Comparison of ENCODE assay signal across 28 mouse cellular contexts in the genomic region with DNA sequence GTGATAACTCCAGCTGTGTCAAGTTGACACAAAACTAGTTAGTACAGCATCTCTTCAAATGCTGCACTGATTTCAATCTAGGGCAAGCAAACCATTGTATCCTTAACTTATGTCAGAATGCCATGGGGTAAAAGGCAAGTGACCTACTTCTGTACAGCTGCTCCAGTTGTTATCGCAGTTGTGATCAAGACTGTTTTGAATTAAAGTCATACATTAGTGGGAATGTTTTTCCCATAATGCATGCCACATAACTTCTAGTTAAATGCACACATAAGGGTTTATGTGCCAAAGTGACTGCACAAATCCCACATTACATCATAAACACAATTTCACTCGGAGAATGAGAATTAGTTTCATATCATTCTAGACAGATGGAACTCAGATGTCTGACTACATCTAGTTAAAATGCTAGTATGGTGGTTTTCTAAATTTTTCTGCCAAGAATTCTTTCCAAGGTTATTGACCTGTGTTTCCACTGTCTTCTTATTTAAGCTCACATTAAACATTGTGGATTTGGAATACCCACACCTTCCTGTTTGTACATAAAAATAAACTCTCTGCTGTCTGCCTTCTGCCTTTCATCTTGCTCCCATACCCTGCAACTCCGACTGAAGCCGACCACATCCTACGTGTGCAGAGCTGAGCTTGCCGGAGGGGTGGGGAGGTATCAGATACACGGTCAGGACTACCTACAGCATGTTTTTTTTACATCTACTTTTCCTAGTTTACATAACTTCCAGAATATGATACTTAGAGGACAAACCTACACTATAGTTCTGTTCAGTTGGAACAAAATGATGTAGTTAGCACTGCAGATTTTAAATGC.
A peak's percentile ranks its signal among the peaks of the same experiment; 100 is the strongest.
DNase-seq lines count a peak whose midpoint lies in the region; ATAC-seq lines count a peak whose summit lies in the region.
"Had no signal": no experiment of that assay in that cellular context is flagged by ENCODE, and none has a peak within 500 bp of the region (broad histone marks: within the 10 kb centered on the region; RNA-seq: fewer than 3 reads in every experiment).

No protein-coding gene starts in this region.

- peaks cover 7% of the 10 kb centered on the region; the same call in 1 of the 2 replicates for H3K4me1 ChIP-seq in embryonic facial prominence, embryonic 12.5 days
- H3K4me1 ChIP-seq in limb, embryonic 13.5 days = peaks cover 14% of the 10 kb centered on the region
- H3K4me1 ChIP-seq in hindbrain, embryonic 16.5 days (ENCODE audit: control insufficient read depth, insufficient read depth, low read depth, low read length) = no peaks in the 10 kb centered on the region; the same call in 1 of the 2 replicates
- H3K4me1 ChIP-seq: heart, embryonic 15.5 days; intestine, embryonic 15.5 days; liver, embryonic 13.5 days; stomach, embryonic 15.5 days had no signal

- no peaks in the 10 kb centered on the region for H3K9me3 ChIP-seq in embryonic facial prominence, embryonic 12.5 days
- peaks cover 3% of the 10 kb centered on the region; the same call in 1 of the 2 replicates for H3K9me3 ChIP-seq in limb, embryonic 13.5 days
- no peaks in the 10 kb centered on the region for H3K9me3 ChIP-seq in hindbrain, embryonic 16.5 days (ENCODE audit: control insufficient read depth, low read length)
- H3K9me3 ChIP-seq: forebrain, embryonic 15.5 days; heart, embryonic 15.5 days; intestine, embryonic 15.5 days; liver, embryonic 13.5 days; midbrain, embryonic 12.5 days; stomach, embryonic 15.5 days had no signal

- ATAC-seq in frontal cortex, adult (ENCODE audit: low TSS enrichment) = peak; percentile 88
- peak; percentile 22; the same call in 1 of the 2 replicates for ATAC-seq in embryonic facial prominence, embryonic 12.5 days (ENCODE audit: insufficient number of reproducible peaks, insufficient read depth, low FRiP score, low TSS enrichment)
- peak; percentile 61; the same call in 1 of the 2 replicates for ATAC-seq in limb, embryonic 13.5 days (ENCODE audit: low FRiP score, low read depth)
- ATAC-seq in hindbrain, embryonic 16.5 days = no peak; the same call in 1 of the 2 replicates
- ATAC-seq: forebrain, embryonic 15.5 days; intestine, embryonic 15.5 days had no signal

- WGBS in embryonic facial prominence, embryonic 12.5 days = 44% methylated on average over 7 of the region's 7 CpGs
- 45% methylated on average over 7 of the region's 7 CpGs for WGBS in limb, embryonic 13.5 days
- 84% methylated on average over 7 of the region's 7 CpGs for WGBS in hindbrain, embryonic 16.5 days

- no peaks in the 10 kb centered on the region for H3K36me3 ChIP-seq in embryonic facial prominence, embryonic 12.5 days
- 0 out of 2 replicates have a peak, but pooled peaks cover 3% of the 10 kb centered on the region for H3K36me3 ChIP-seq in limb, embryonic 13.5 days
- H3K36me3 ChIP-seq in hindbrain, embryonic 16.5 days (ENCODE audit: control insufficient read depth, insufficient read depth, low read length) = no peaks in the 10 kb centered on the region
- H3K36me3 ChIP-seq: forebrain, embryonic 15.5 days; heart, embryonic 15.5 days; intestine, embryonic 15.5 days; liver, embryonic 13.5 days; midbrain, embryonic 12.5 days; stomach, embryonic 15.5 days had no signal

- H3K4me3 ChIP-seq in embryonic facial prominence, embryonic 12.5 days = no peak overlapping the region
- H3K4me3 ChIP-seq in limb, embryonic 13.5 days = no peak overlapping the region
- no peak overlapping the region for H3K4me3 ChIP-seq in hindbrain, embryonic 16.5 days (ENCODE audit: low read length)
- H3K4me3 ChIP-seq: forebrain, embryonic 15.5 days; heart, embryonic 15.5 days; intestine, embryonic 15.5 days; liver, embryonic 13.5 days; midbrain, embryonic 12.5 days; stomach, embryonic 15.5 days had no signal

- H3K4me2 ChIP-seq in embryonic facial prominence, embryonic 12.5 days (replicated peaks) = no peak overlapping the region
- no peak overlapping the region for H3K4me2 ChIP-seq in limb, embryonic 13.5 days (replicated peaks)
- H3K4me2 ChIP-seq in hindbrain, embryonic 16.5 days (ENCODE audit: low read length) = no peak overlapping the region
- H3K4me2 ChIP-seq: forebrain, embryonic 15.5 days; heart, embryonic 15.5 days; hindbrain, embryonic 14.5 days; intestine, embryonic 15.5 days; liver, embryonic 13.5 days; midbrain, embryonic 12.5 days; stomach, embryonic 15.5 days had no signal

- no peaks in the 10 kb centered on the region for H3K27me3 ChIP-seq in embryonic facial prominence, embryonic 12.5 days
- no peaks in the 10 kb centered on the region for H3K27me3 ChIP-seq in limb, embryonic 13.5 days
- H3K27me3 ChIP-seq in hindbrain, embryonic 16.5 days (replicated peaks; ENCODE audit: control insufficient read depth, insufficient read depth, low read length) = no peaks in the 10 kb centered on the region
- H3K27me3 ChIP-seq: forebrain, embryonic 15.5 days; heart, embryonic 15.5 days; intestine, embryonic 15.5 days; liver, embryonic 13.5 days; stomach, embryonic 15.5 days had no signal

- DNase-seq in frontal cortex, postnatal 10 days (ENCODE audit: low spot score in 2 of 2) = no peak
- peak; percentile 18 for DNase-seq in 3T3-L1 (ENCODE audit: low read depth, low spot score)
- no peak for DNase-seq in liver
- DNase-seq in spleen, postnatal 4 days (ENCODE audit: low spot score in 2 of 2) = no peak
- DNase-seq: adrenal gland, adult 2 months; cerebellum, adult 18-20 months; cerebellum, postnatal 25 days; embryo, embryonic 11 days; heart, postnatal 4 days; kidney, adult 9 months; kidney, postnatal 14 days; left cerebral cortex, postnatal 4 days; liver, embryonic 13.5 days; lung, adult 2 months; lung, postnatal 14 days; right cerebral cortex, adult 18-20 months; right cerebral cortex, postnatal 4 days; thymus, postnatal 36 days had no signal

- no peak overlapping the region for H3K27ac ChIP-seq in embryonic facial prominence, embryonic 12.5 days
- no peak overlapping the region; the same call in 1 of the 2 replicates for H3K27ac ChIP-seq in limb, embryonic 13.5 days
- H3K27ac ChIP-seq in hindbrain, embryonic 16.5 days (ENCODE audit: low read depth, low read length) = no peak overlapping the region
- H3K27ac ChIP-seq: forebrain, embryonic 15.5 days; heart, embryonic 15.5 days; hindbrain, embryonic 14.5 days; intestine, embryonic 15.5 days; liver, embryonic 13.5 days; midbrain, embryonic 12.5 days; stomach, embryonic 15.5 days had no signal

- H3K9ac ChIP-seq in embryonic facial prominence, embryonic 12.5 days = no peak overlapping the region
- H3K9ac ChIP-seq in limb, embryonic 13.5 days = no peak overlapping the region
- H3K9ac ChIP-seq in hindbrain, embryonic 16.5 days (ENCODE audit: low read depth, low read length) = no peak overlapping the region
- H3K9ac ChIP-seq: forebrain, embryonic 15.5 days; heart, embryonic 15.5 days; hindbrain, embryonic 14.5 days; intestine, embryonic 15.5 days; liver, embryonic 13.5 days; midbrain, embryonic 12.5 days; stomach, embryonic 15.5 days had no signal
